Mouse (Mus musculus): ENCODE measurements around the gene Wdr4.

DNA sequence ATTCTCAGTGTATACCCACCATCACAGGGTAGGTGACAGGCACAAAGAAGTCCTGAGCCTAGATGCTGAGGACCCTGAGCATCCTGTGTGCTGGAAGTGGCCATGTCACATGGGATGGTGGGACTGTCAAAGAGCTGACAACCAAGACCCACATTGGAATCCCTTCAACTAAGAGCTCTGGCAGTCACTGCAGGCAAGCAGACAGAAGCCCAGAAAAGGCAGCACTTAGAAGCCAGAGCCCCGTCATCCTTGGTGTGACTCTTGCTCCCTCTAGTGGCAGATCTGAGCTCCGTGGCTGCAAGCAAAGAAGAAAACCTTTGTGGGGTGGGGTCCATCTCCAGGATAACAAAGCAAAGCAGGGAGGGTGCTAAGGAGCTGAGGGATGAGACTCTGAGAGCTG lies 27.4 kb downstream of the Wdr4 start:
- TF ChIP-seq CTCF (IDR thresholded peaks at IDR 0.05; ENCODE audit: borderline replicate concordance, extremely low read depth, insufficient read depth, insufficient read length), result peak; percentile 99
- TF ChIP-seq POLR2A (IDR thresholded peaks at IDR 0.05; ENCODE audit: borderline replicate concordance, extremely low read depth, insufficient read depth, insufficient read length, poor library complexity, severe bottlenecking), result no peak
